Mouse (Mus musculus) small intestine, adult 2 months (tissue): ENCODE measurements at regions not wholly inside any gene's neighbourhood (a gene's known extent, or its start where the extent isn't known, plus 50 kb on each side); places are given as distances from the start of the nearest gene placed in this dataset.

Experiments
- CTCF ChIP-seq: fragments of 200-500 bp; IDR thresholded peaks from 2 replicates; pipeline ENCODE4 v1.5.1; 2012; ENCODE audit warnings: low read depth, mild to moderate bottlenecking, control low read depth, inconsistent platforms, low read length, moderate library complexity, mixed read lengths; ENCODE audit not compliant: insufficient replicate concordance, insufficient read length; ENCODE audit errors: extremely low read depth
- POLR2A ChIP-seq: fragments of 200-500 bp; IDR thresholded peaks from 2 replicates; pipeline ENCODE4 v1.6.1; 2012; ENCODE audit warnings: low read depth, mild to moderate bottlenecking, control low read depth, inconsistent platforms, low read length, moderate library complexity

GRCm38 (mm10) chr8:35960867-35961614 is 195.5 kb downstream of the Gm19410 start:
- TF ChIP-seq CTCF (no peak), POLR2A (no peak)
